ENCODE assay signal across 7 mouse cellular contexts in genomic region chr12:112723445-112723844, GRCm38 (mm10). TPM values are rescaled to one million over a fixed set of nuclear protein-coding genes. Genes with fewer than 3 reads are reported as not detected.
A peak's percentile ranks its signal among the peaks of the same experiment; 100 is the strongest.
DNase-seq lines count a peak whose midpoint lies in the region; ATAC-seq and TF ChIP-seq lines count a peak whose summit lies in the region.

No protein-coding gene starts in this region.

- peaks cover 41% of the 10 kb centered on the region for H3K27me3 ChIP-seq in liver, embryonic 11.5 days (replicated peaks; ENCODE audit: control insufficient read depth, insufficient read depth, low read length)
- peaks cover 22% of the 10 kb centered on the region for H3K27me3 ChIP-seq in liver, postnatal 0 days (ENCODE audit: insufficient read depth, low read length)
- H3K27me3 ChIP-seq in forebrain, embryonic 12.5 days: peaks cover 37% of the 10 kb centered on the region
- peaks cover 59% of the 10 kb centered on the region for H3K27me3 ChIP-seq in limb, embryonic 10.5 days (ENCODE audit: low read depth, poor library complexity, severe bottlenecking)

- no peak overlapping the region for H3K27ac ChIP-seq in liver, embryonic 11.5 days (ENCODE audit: low read depth, low read length)
- H3K27ac ChIP-seq in liver, postnatal 0 days (ENCODE audit: low read depth): no peak overlapping the region
- H3K27ac ChIP-seq in forebrain, embryonic 12.5 days: no peak overlapping the region
- no peak overlapping the region for H3K27ac ChIP-seq in limb, embryonic 10.5 days
- no peak overlapping the region for H3K27ac ChIP-seq in olfactory bulb, adult 2 months (ENCODE audit: insufficient read depth, low read depth, low read length)

- no peak for TF ChIP-seq EP300 in liver, postnatal 0 days (IDR thresholded peaks at IDR 0.05; ENCODE audit: low read depth)

- peak overlapping the region; percentile 94; the same call in 1 of the 2 replicates for H3K4me2 ChIP-seq in liver, embryonic 11.5 days
- no peak overlapping the region for H3K4me2 ChIP-seq in liver, postnatal 0 days (ENCODE audit: low read depth, low read length)
- H3K4me2 ChIP-seq in forebrain, embryonic 12.5 days: peak overlapping the region; percentile 99

- H3K9me3 ChIP-seq in liver, embryonic 11.5 days (ENCODE audit: control insufficient read depth, low read length): no peaks in the 10 kb centered on the region
- H3K9me3 ChIP-seq in liver, postnatal 0 days (ENCODE audit: low read length): no peaks in the 10 kb centered on the region
- no peaks in the 10 kb centered on the region for H3K9me3 ChIP-seq in forebrain, embryonic 12.5 days
- no peaks in the 10 kb centered on the region for H3K9me3 ChIP-seq in limb, embryonic 10.5 days (replicated peaks)

- no peak for ATAC-seq in liver, embryonic 11.5 days (replicated peaks; ENCODE audit: low FRiP score)
- ATAC-seq in liver, postnatal 0 days: no peak
- no peak for ATAC-seq in forebrain, embryonic 12.5 days (ENCODE audit: low FRiP score)

- H3K9ac ChIP-seq in liver, embryonic 11.5 days (ENCODE audit: low read depth, low read length): no peak overlapping the region
- no peak overlapping the region for H3K9ac ChIP-seq in liver, postnatal 0 days (replicated peaks)
- no peak overlapping the region for H3K9ac ChIP-seq in forebrain, embryonic 12.5 days

- 82% methylated on average over 6 of the region's 6 CpGs for WGBS in liver, embryonic 11.5 days
- 77% methylated on average over 6 of the region's 6 CpGs for WGBS in liver, postnatal 0 days (ENCODE audit: insufficient replicate concordance)
- 86% methylated on average over 6 of the region's 6 CpGs for WGBS in forebrain, embryonic 12.5 days
- 85% methylated on average over 6 of the region's 6 CpGs for WGBS in limb, embryonic 10.5 days
- 91% methylated on average over 6 of the region's 6 CpGs for WGBS in olfactory bulb, adult 2 months

- DNase-seq in liver, embryonic 11.5 days (ENCODE audit: low spot score): no peak
- DNase-seq in liver, postnatal 0 days: no peak
- no peak for DNase-seq in limb, embryonic 10.5 days (ENCODE audit: low spot score)
- DNase-seq in retina, embryonic 14.5 days (ENCODE audit: low spot score): no peak
- no peak for DNase-seq in layer of hippocampus, adult 9-11 months

- H3K36me3 ChIP-seq in liver, embryonic 11.5 days (ENCODE audit: control insufficient read depth, insufficient read depth, low read length): no peaks in the 10 kb centered on the region
- H3K36me3 ChIP-seq in liver, postnatal 0 days (replicated peaks; ENCODE audit: insufficient read depth, low read length): no peaks in the 10 kb centered on the region
- H3K36me3 ChIP-seq in forebrain, embryonic 12.5 days (replicated peaks): no peaks in the 10 kb centered on the region
- 0 out of 2 replicates have a peak, but pooled peaks cover 3% of the 10 kb centered on the region for H3K36me3 ChIP-seq in limb, embryonic 10.5 days

- no peak for TF ChIP-seq CTCF in liver, postnatal 0 days (IDR thresholded peaks at IDR 0.05; ENCODE audit: low read depth)
- TF ChIP-seq CTCF in olfactory bulb, adult 2 months (IDR thresholded peaks at IDR 0.05; ENCODE audit: insufficient read depth, low read depth, low read length): no peak

- peaks cover 4% of the 10 kb centered on the region; the same call in 1 of the 2 replicates for H3K4me1 ChIP-seq in liver, embryonic 11.5 days (replicated peaks; ENCODE audit: control insufficient read depth, insufficient read depth, low read length)
- H3K4me1 ChIP-seq in liver, postnatal 0 days (ENCODE audit: insufficient read depth): peaks cover 16% of the 10 kb centered on the region
- peaks cover 28% of the 10 kb centered on the region for H3K4me1 ChIP-seq in forebrain, embryonic 12.5 days
- H3K4me1 ChIP-seq in limb, embryonic 10.5 days: peaks cover 28% of the 10 kb centered on the region
- H3K4me1 ChIP-seq in olfactory bulb, adult 2 months (ENCODE audit: control insufficient read depth, insufficient read depth, low read length): peaks cover 39% of the 10 kb centered on the region

- H3K4me3 ChIP-seq in liver, embryonic 11.5 days (ENCODE audit: low read depth, low read length): peak overlapping the region; percentile 75
- no peak overlapping the region for H3K4me3 ChIP-seq in liver, postnatal 0 days (ENCODE audit: low read depth, low read length)
- H3K4me3 ChIP-seq in forebrain, embryonic 12.5 days (replicated peaks): peak overlapping the region; percentile 91; the same call in 1 of the 2 replicates
- H3K4me3 ChIP-seq in limb, embryonic 10.5 days: peak overlapping the region; percentile 88; the same call in 1 of the 2 replicates
- peak overlapping the region; percentile 98 for H3K4me3 ChIP-seq in olfactory bulb, adult 2 months (ENCODE audit: insufficient read depth, low read depth, low read length)

- TF ChIP-seq POLR2A in olfactory bulb, adult 2 months (IDR thresholded peaks at IDR 0.05; ENCODE audit: insufficient read depth, low read depth, low read length): no peak

RNA-seq across cellular contexts. Expression of gene Cep170b, which starts 3.2 kb away (rescaled TPM):
- 7.9 and 8.0 TPM in 2 replicates for polyA plus RNA-seq in liver, embryonic 11.5 days (2014; fragmentation: Nextera tagmentation; extraction: Ambion mirVana)
- 4.0 and 4.8 TPM in 2 replicates for polyA plus RNA-seq in liver, postnatal 0 days (2015; fragmentation: Nextera tagmentation; extraction: Ambion mirVana)
- polyA plus RNA-seq in forebrain, embryonic 12.5 days (2016; fragmentation: Nextera tagmentation; extraction: Ambion mirVana): 14.4 and 16.3 TPM in 2 replicates
- 6.7 and 12.3 TPM in 2 replicates for polyA plus RNA-seq in limb, embryonic 10.5 days (2016; fragmentation: Nextera tagmentation; extraction: Ambion mirVana)
- polyA plus RNA-seq in olfactory bulb, adult 2 months (2012; ENCODE audit: insufficient read depth, insufficient read length, low replicate concordance, missing spikeins): not detected in 2 replicates

RNA-seq across cellular contexts. Expression of gene Pld4, which starts 37.0 kb away (rescaled TPM):
- polyA plus RNA-seq in liver, embryonic 11.5 days (2014; fragmentation: Nextera tagmentation; extraction: Ambion mirVana): 6.3 and 7.4 TPM in 2 replicates
- 20.9 and 22.4 TPM in 2 replicates for polyA plus RNA-seq in liver, postnatal 0 days (2015; fragmentation: Nextera tagmentation; extraction: Ambion mirVana)
- polyA plus RNA-seq in forebrain, embryonic 12.5 days (2016; fragmentation: Nextera tagmentation; extraction: Ambion mirVana): 3.6 and 3.9 TPM in 2 replicates
- 2.1 and 3.5 TPM in 2 replicates for polyA plus RNA-seq in limb, embryonic 10.5 days (2016; fragmentation: Nextera tagmentation; extraction: Ambion mirVana)
- polyA plus RNA-seq in olfactory bulb, adult 2 months (2012; ENCODE audit: insufficient read depth, insufficient read length, low replicate concordance, missing spikeins): not detected in 2 replicates

RNA-seq across cellular contexts. Expression of gene Zbtb42, which starts 44.8 kb away (rescaled TPM):
- polyA plus RNA-seq in liver, embryonic 11.5 days (2014; fragmentation: Nextera tagmentation; extraction: Ambion mirVana): 0.96 and 1.7 TPM in 2 replicates
- 1.3 and 1.6 TPM in 2 replicates for polyA plus RNA-seq in liver, postnatal 0 days (2015; fragmentation: Nextera tagmentation; extraction: Ambion mirVana)
- 4.6 and 5.1 TPM in 2 replicates for polyA plus RNA-seq in forebrain, embryonic 12.5 days (2016; fragmentation: Nextera tagmentation; extraction: Ambion mirVana)
- 1.4 and 2.7 TPM in 2 replicates for polyA plus RNA-seq in limb, embryonic 10.5 days (2016; fragmentation: Nextera tagmentation; extraction: Ambion mirVana)
- not detected in 2 replicates for polyA plus RNA-seq in olfactory bulb, adult 2 months (2012; ENCODE audit: insufficient read depth, insufficient read length, low replicate concordance, missing spikeins)

RNA-seq across cellular contexts. Expression of gene Akt1, which starts 48.8 kb away (rescaled TPM):
- polyA plus RNA-seq in liver, embryonic 11.5 days (2014; fragmentation: Nextera tagmentation; extraction: Ambion mirVana): 54.9 and 62.9 TPM in 2 replicates
- polyA plus RNA-seq in liver, postnatal 0 days (2015; fragmentation: Nextera tagmentation; extraction: Ambion mirVana): 26.7 and 29.3 TPM in 2 replicates
- 47.0 and 71.6 TPM in 2 replicates for polyA plus RNA-seq in forebrain, embryonic 12.5 days (2016; fragmentation: Nextera tagmentation; extraction: Ambion mirVana)
- polyA plus RNA-seq in limb, embryonic 10.5 days (2016; fragmentation: Nextera tagmentation; extraction: Ambion mirVana): 59.3 and 82.8 TPM in 2 replicates
- polyA plus RNA-seq in olfactory bulb, adult 2 months (2012; ENCODE audit: insufficient read depth, insufficient read length, low replicate concordance, missing spikeins): not detected in 2 replicates
